Mouse (Mus musculus): ENCODE data around the gene Coasy.
"Not testable (repeated sequence)": the region's sequence is repeated elsewhere in the genome, so short reads cannot be mapped to it uniquely, and the experiment has no call there.

The Coasy gene

GRCm38 (mm10) chr11:101089931-101090330 lies 7.6 kb downstream of the Coasy start:
- no peak for DNase-seq

GRCm38 (mm10) chr11:101094930-101095313 lies 12.6 kb downstream of the Coasy start:
- no peak for DNase-seq

- peak; percentile 94 for DNase-seq
Observed at GRCm38 (mm10) chr11:101095314-101096024, 13.1 kb downstream of the Coasy start, which contains the start of gene Psmc3ip. Gene Psmc3ip (minus strand): TSS chr11:101095436.

GRCm38 (mm10) chr11:101098231-101098630 lies 15.9 kb downstream of the Coasy start:
- DNase-seq, result no peak

- DNase-seq, result no peak
Observed at GRCm38 (mm10) chr11:101103011-101103410, 20.6 kb downstream of the Coasy start.

- DNase-seq, result no peak
Observed at GRCm38 (mm10) chr11:101109351-101109750, 27.0 kb downstream of the Coasy start.

- DNase-seq, result no peak
Observed at GRCm38 (mm10) chr11:101110708-101111107, 28.3 kb downstream of the Coasy start.

- DNase-seq, result no peak
Observed at GRCm38 (mm10) chr11:101111178-101111577, 28.8 kb downstream of the Coasy start.

- no peak for DNase-seq
Observed at GRCm38 (mm10) chr11:101112186-101112585, 29.8 kb downstream of the Coasy start.

- no peak for DNase-seq
Observed at GRCm38 (mm10) chr11:101115564-101115963, 33.2 kb downstream of the Coasy start.

- DNase-seq, result no peak
Observed at GRCm38 (mm10) chr11:101118105-101118504, 35.7 kb downstream of the Coasy start.

GRCm38 (mm10) chr11:101119131-101119760 lies 36.9 kb downstream of the Coasy start:
- DNase-seq, result no peak

- peak; percentile 98 for DNase-seq
Observed at GRCm38 (mm10) chr11:101119761-101120544, 37.6 kb downstream of the Coasy start, which contains the start of the genes Retreg3 and Tubg1. Gene Retreg3 (minus strand): TSS chr11:101119893. Gene Tubg1 (plus strand): TSS chr11:101119938.

- no peak for DNase-seq
Observed at GRCm38 (mm10) chr11:101120545-101121188, 38.3 kb downstream of the Coasy start.

GRCm38 (mm10) chr11:101124494-101124893 lies 42.1 kb downstream of the Coasy start:
- not testable (repeated sequence) for DNase-seq

- DNase-seq, result not testable (repeated sequence)
Observed at GRCm38 (mm10) chr11:101125008-101125407, 42.6 kb downstream of the Coasy start.

- no peak for DNase-seq
Observed at GRCm38 (mm10) chr11:101127075-101127474, 44.7 kb downstream of the Coasy start.

- no peak for DNase-seq
Observed at GRCm38 (mm10) chr11:101128996-101129577, 46.7 kb downstream of the Coasy start.

GRCm38 (mm10) chr11:101130056-101130756 lies 47.8 kb downstream of the Coasy start:
- no peak for DNase-seq

GRCm38 (mm10) chr11:101131187-101131586 lies 48.8 kb downstream of the Coasy start:
- DNase-seq, result no peak

- no peak for DNase-seq
Observed at GRCm38 (mm10) chr11:101131701-101132100, 49.3 kb downstream of the Coasy start.

GRCm38 (mm10) chr11:101133037-101133436 lies 50.7 kb downstream of the Coasy start:
- DNase-seq, result no peak

All from right cerebral cortex, postnatal 25 days (tissue).